Mouse (Mus musculus) forebrain, embryonic 12.5 days (tissue): ENCODE results near the gene Nav3. TPM values are rescaled to one million over a fixed set of nuclear protein-coding genes. Genes with fewer than 3 reads are reported as not detected.
A peak's percentile ranks its signal among the peaks of the same experiment; 100 is the strongest.

Experiments used
- ATAC-seq: fragments of 200-750 bp; cut with Nextera tagmentation; 2 replicates; pipeline ENCODE4 v1.8.0; 2017; ENCODE audit warnings: moderate TSS enrichment; ENCODE audit not compliant: low FRiP score
- H3K27ac ChIP-seq: fragments of 300-500 bp; sonication (generic); 2 replicates; pipeline ENCODE4 v1.5.1; 2016; ENCODE audit warnings: mild to moderate bottlenecking
- H3K27me3 ChIP-seq: fragments of 300-500 bp; sonication (generic); 2 replicates; pipeline ENCODE4 v1.6.1; 2016; ENCODE audit warnings: mild to moderate bottlenecking
- H3K36me3 ChIP-seq: fragments of 300-500 bp; sonication (generic); replicated peaks from 2 replicates; pipeline ENCODE4 v1.6.1; 2016; ENCODE audit warnings: mild to moderate bottlenecking
- H3K4me1 ChIP-seq: fragments of 300-500 bp; sonication (generic); 2 replicates; pipeline ENCODE4 v1.6.1; 2016
- H3K4me2 ChIP-seq: fragments of 300-500 bp; sonication (generic); 2 replicates; pipeline ENCODE4 v1.6.1; 2016; ENCODE audit warnings: mild to moderate bottlenecking, moderate library complexity
- H3K4me3 ChIP-seq: fragments of 300-500 bp; sonication (generic); replicated peaks from 2 replicates; pipeline ENCODE4 v1.5.1; 2016; ENCODE audit warnings: mild to moderate bottlenecking
- H3K9ac ChIP-seq: fragments of 300-500 bp; sonication (generic); 2 replicates; pipeline ENCODE4 v1.6.1; 2016; ENCODE audit warnings: mild to moderate bottlenecking
- H3K9me3 ChIP-seq: fragments of 300-500 bp; sonication (generic); 2 replicates; pipeline ENCODE4 v1.6.1; 2016
- WGBS: fragments of 180-500 bp; shearing (Covaris S2); methylation state at CpG from one replicate; pipeline ENCODE4 v1.1.7; 2016; 5-methylcytosine and 5-hydroxymethylcytosine counted together
- polyA plus RNA-seq: library from polyadenylated mRNA; unstranded; fragments of >200 nt; fragmentation: Nextera tagmentation; extraction: Ambion mirVana; gene quantifications from 2 replicates; pipeline ENCODE4 v1.2.1, GENCODE M21; 2016

Gene Nav3
- polyA plus RNA-seq, 1 experiment from 2014 or later: 10.7 TPM

DNA sequence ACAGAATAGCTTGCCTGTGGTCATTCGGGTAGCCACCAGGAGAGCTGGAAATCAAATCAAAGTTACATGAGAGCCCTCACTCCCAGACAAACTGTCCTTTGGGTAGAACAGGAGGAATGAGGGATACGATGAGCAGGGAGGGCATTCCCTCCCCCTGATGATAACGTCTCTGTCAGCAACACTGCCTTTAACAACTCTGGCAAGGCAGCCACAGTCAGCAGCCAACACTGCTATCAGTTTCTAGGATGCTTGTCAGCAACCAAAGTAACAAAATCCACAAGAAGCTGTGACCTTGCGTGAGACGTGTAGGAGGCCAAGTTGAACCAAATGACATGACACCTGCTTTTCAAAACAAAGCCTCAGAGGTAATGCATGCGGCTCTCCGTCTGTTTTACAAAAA, 103.9 kb downstream of the Nav3 start:
- ATAC-seq: no peak
- no peak overlapping the region for H3K27ac ChIP-seq

DNA sequence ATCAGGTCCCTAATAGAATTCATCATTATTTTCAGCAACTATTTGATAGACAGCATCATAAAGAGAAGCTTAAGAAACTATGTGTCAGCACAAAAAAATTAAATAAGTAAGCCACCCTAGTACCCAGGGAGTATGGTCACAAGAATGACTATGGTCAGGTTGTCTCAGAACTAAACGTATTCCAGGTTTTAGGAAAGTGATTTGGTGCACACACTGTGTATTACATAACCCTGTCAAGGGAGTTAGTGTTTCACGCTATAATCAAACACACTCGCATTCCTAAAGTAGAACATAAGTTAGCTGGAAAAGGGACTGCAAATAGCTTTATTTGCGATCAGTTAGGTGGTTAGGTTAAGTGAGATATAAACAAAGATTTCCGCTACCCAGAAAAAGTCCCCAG, 126.0 kb downstream of the Nav3 start:
- no peaks in the 10 kb centered on the region for H3K27me3 ChIP-seq
- WGBS: 93% methylated on average over 5 of the region's 5 CpGs
- no peak overlapping the region for H3K9ac ChIP-seq
- no peak overlapping the region for H3K4me2 ChIP-seq
- no peaks in the 10 kb centered on the region for H3K36me3 ChIP-seq
- H3K27ac ChIP-seq: no peak overlapping the region
- no peak overlapping the region for H3K4me3 ChIP-seq
- no peak for ATAC-seq
- no peaks in the 10 kb centered on the region for H3K4me1 ChIP-seq
- no peaks in the 10 kb centered on the region for H3K9me3 ChIP-seq

More for the DNA sequence above, 103.9 kb downstream of the Nav3 start:
- Histone ChIP-seq H3K4me3 (no peak overlapping the region), H3K4me1 (no peaks in the 10 kb centered on the region), H3K9ac (no peak overlapping the region), H3K27me3 (no peaks in the 10 kb centered on the region), H3K9me3 (no peaks in the 10 kb centered on the region), H3K36me3 (no peaks in the 10 kb centered on the region), H3K4me2 (no peak overlapping the region)
- WGBS: 84% methylated on average over 7 of the region's 7 CpGs

DNA sequence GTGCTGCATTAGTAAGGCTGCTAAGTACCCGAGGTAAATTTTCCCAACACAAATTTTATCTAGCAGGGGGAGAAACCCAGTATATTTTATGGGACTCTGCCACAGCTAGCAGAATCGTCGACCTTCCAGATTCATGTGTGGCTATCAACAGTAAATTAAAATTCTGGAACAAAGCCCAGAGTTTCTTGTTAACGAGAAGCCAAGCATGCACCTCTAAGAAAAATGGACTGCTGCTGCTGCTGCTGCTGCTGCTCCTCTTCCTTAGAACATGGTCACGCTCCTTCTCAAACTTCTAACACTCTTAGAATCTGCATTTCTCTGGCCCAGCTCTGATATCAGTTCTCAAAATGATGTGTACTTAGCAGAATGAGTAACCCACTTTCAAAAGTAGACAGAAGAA, 126.4 kb downstream of the Nav3 start:
- H3K27ac ChIP-seq: no peak overlapping the region
- H3K4me3 ChIP-seq: no peak overlapping the region
- H3K36me3 ChIP-seq: no peaks in the 10 kb centered on the region
- H3K27me3 ChIP-seq: no peaks in the 10 kb centered on the region
- H3K9me3 ChIP-seq: no peaks in the 10 kb centered on the region
- WGBS: 48% methylated on average over 5 of the region's 5 CpGs
- H3K4me1 ChIP-seq: no peaks in the 10 kb centered on the region
- H3K9ac ChIP-seq: no peak overlapping the region
- no peak for ATAC-seq
- no peak overlapping the region for H3K4me2 ChIP-seq

DNA sequence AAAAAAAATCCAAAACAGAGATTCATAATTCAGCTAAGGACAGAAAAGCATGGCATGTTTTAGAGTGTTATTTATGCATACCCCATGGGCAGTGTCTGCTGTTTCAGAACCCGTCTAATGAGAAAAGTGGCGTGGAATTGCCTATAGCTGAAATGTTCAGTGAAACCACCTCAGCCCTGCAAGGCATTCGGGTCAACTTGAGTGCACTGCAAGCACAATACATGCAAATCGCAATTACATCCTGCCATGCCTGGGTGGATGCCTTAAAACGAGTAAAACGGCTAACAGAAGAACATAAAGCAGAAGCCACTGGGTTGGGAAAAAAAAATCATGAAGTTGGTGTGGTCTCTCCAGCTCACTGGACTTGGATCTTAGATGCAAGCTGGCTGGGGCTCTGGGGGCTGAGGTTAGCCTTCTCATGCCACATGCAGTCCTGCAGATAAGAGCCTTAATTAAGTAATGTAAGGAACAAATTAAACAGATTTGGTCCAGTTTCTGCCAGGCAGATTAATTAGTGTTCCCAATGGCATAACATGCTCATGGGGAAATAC, 133.8 kb downstream of the Nav3 start:
- Histone ChIP-seq H3K9ac (no peak overlapping the region), H3K9me3 (no peaks in the 10 kb centered on the region), H3K4me1 (peaks cover 3% of the 10 kb centered on the region; the same call in 1 of the 2 replicates), H3K27ac (no peak overlapping the region), H3K4me2 (no peak overlapping the region), H3K36me3 (no peaks in the 10 kb centered on the region), H3K27me3 (no peaks in the 10 kb centered on the region), H3K4me3 (no peak overlapping the region)
- no peak for ATAC-seq
- WGBS: 64% methylated on average over 6 of the region's 6 CpGs

DNA sequence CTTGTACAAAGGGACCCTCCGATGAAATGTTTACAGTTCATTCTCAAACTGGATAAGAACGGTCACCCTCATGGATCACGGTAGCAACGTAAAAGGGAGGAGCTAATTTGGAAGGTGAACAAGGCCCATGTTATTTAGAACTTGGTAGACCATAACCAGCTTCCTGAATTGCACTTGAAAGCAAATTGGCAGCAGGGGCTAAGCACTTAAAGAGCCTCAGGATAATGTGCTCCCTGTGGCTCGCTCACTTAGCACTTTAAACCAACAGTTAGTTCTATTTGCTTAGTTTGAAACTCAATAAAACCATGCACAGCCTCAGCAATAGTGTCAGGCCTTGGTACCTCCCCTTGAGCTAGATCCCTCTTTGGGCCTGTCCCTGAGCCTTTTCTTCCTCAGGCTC, 138.7 kb downstream of the Nav3 start:
- Histone ChIP-seq H3K27ac (no peak overlapping the region), H3K27me3 (no peaks in the 10 kb centered on the region), H3K36me3 (no peaks in the 10 kb centered on the region), H3K4me1 (peaks cover 5% of the 10 kb centered on the region; the same call in 1 of the 2 replicates), H3K9ac (no peak overlapping the region), H3K9me3 (no peaks in the 10 kb centered on the region), H3K4me2 (no peak overlapping the region), H3K4me3 (no peak overlapping the region)
- WGBS: 72% methylated on average over 5 of the region's 5 CpGs
- ATAC-seq: no peak

DNA sequence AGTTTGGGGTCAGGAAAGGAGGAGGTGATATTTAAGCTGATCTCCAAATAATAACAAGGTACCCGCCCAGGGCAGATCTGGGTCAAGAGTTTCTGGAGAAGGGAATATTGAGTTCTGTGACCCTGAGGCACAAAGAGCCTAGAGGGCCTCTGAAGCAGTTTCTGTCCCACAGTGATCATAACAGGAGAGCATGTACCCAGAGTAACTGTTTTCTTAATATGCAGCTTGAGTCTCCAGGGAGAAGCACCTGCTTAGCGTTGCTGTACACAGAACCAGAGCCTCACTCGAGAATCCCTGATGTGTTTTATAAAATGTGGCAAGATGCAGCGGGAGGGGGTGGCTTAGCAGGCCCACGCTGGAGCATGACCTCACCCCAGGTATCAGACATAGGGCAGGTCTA, 141.5 kb downstream of the Nav3 start:
- ATAC-seq: no peak
- Histone ChIP-seq H3K4me3 (no peak overlapping the region), H3K9me3 (no peaks in the 10 kb centered on the region), H3K9ac (no peak overlapping the region), H3K4me2 (no peak overlapping the region), H3K4me1 (peaks cover 5% of the 10 kb centered on the region; the same call in 1 of the 2 replicates), H3K36me3 (no peaks in the 10 kb centered on the region), H3K27me3 (no peaks in the 10 kb centered on the region), H3K27ac (no peak overlapping the region)
- WGBS: 68% methylated on average over 5 of the region's 5 CpGs

DNA sequence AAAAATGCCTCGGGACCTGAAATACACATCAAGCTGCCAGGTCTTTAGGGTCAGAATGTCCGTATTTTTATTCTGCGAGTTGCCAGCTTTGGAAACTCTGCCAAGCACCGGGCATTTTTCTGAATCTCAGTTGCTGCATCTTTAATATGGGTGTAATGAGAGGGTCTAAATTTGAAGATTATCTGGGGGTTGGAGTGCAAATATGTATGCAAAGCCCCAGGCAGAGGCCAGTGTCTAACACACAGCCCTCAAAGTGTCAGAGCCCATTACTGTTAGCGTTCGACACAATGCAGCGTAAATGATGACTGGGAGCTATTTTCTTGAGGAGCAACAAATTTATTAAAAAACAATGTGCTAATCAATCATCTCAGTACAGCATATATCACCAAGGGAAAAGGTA, 142.0 kb downstream of the Nav3 start:
- Histone ChIP-seq H3K9me3 (no peaks in the 10 kb centered on the region), H3K27me3 (no peaks in the 10 kb centered on the region), H3K4me3 (no peak overlapping the region), H3K9ac (no peak overlapping the region), H3K4me1 (peaks cover 5% of the 10 kb centered on the region; the same call in 1 of the 2 replicates), H3K4me2 (no peak overlapping the region), H3K36me3 (no peaks in the 10 kb centered on the region), H3K27ac (no peak overlapping the region)
- ATAC-seq: no peak
- WGBS: 87% methylated on average over 7 of the region's 7 CpGs

DNA sequence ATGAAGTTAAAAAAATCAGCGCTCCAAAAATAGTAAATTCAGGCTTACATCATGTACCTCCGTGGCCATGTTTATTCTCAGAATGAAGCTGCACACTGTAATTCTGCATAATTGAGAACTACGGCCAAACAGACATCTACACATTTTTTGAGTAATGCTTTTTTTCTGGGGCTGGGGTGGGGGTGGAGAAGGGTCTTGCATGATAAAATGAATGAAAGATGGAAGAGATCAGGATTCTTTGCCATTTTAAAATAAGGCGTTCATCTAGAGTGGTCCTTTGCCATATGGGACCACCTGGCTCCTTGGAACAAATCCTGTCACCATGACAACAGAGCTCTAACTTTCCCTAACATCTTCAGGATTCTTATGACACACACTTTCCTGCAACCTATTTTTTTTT, 146.5 kb downstream of the Nav3 start:
- no peaks in the 10 kb centered on the region for H3K36me3 ChIP-seq
- 87% methylated on average over 4 of the region's 4 CpGs for WGBS
- ATAC-seq: no peak
- H3K9ac ChIP-seq: no peak overlapping the region
- H3K9me3 ChIP-seq: no peaks in the 10 kb centered on the region
- peaks cover 2% of the 10 kb centered on the region; the same call in 1 of the 2 replicates for H3K4me1 ChIP-seq
- no peak overlapping the region for H3K27ac ChIP-seq
- no peak overlapping the region for H3K4me3 ChIP-seq
- no peak overlapping the region for H3K4me2 ChIP-seq
- H3K27me3 ChIP-seq: no peaks in the 10 kb centered on the region

DNA sequence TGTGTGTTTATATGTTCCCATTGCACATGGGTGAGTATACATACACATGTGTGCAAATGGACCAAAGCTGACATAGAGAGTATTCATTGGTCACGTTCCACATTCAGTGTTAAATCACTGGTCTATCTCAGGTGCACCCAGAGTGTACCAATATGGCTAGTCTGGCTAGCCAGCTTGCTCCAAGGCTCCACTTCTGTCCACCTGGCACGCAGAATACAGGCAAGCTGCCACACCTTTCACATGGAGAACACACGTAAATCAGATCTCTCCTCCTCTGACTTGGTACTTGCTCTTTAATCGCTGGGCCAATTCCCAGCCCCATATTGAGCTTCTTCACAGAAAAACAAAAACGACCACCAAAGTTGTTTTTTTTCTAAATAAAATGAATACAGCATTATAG, 150.4 kb downstream of the Nav3 start:
- no peaks in the 10 kb centered on the region for H3K9me3 ChIP-seq
- no peaks in the 10 kb centered on the region for H3K27me3 ChIP-seq
- no peaks in the 10 kb centered on the region for H3K36me3 ChIP-seq
- H3K4me3 ChIP-seq: no peak overlapping the region
- H3K9ac ChIP-seq: no peak overlapping the region
- WGBS: 89% methylated on average over 5 of the region's 5 CpGs
- H3K4me1 ChIP-seq: no peaks in the 10 kb centered on the region
- H3K4me2 ChIP-seq: no peak overlapping the region
- no peak for ATAC-seq
- no peak overlapping the region for H3K27ac ChIP-seq

DNA sequence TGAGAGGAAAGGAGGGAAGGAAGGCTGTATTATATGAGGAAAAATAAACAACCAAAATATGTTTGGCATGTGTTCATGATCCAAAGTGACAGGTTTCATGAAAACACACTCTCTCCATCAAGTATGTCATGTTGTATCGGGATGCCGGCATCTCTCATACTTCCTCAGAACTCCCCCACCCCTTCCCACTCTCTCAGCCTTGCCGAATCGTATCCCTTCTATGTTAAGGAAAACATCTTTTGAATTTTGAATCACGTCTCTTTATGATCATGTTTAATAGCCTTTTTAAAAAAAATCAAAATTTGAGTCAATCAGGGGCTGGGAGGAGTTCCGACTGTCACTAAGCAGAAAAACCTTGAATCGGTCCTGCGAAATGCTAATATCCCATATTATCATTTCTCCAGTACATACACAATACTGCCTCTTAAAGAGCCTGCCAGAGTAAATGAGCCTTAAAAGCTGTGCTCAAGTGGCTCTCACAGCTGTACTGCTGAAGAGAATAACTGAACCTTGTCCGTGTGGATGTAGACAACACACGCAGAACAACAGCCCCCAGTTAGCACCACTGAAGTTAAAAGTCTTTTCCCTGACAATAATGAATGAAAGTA, 165.9 kb downstream of the Nav3 start:
- peak; percentile 51; the same call in 1 of the 2 replicates for ATAC-seq
- 69% methylated on average over 10 of the region's 10 CpGs for WGBS
- Histone ChIP-seq H3K4me1 (no peaks in the 10 kb centered on the region), H3K4me3 (no peak overlapping the region), H3K27ac (no peak overlapping the region), H3K9me3 (no peaks in the 10 kb centered on the region), H3K36me3 (no peaks in the 10 kb centered on the region), H3K4me2 (no peak overlapping the region), H3K9ac (no peak overlapping the region), H3K27me3 (no peaks in the 10 kb centered on the region)

DNA sequence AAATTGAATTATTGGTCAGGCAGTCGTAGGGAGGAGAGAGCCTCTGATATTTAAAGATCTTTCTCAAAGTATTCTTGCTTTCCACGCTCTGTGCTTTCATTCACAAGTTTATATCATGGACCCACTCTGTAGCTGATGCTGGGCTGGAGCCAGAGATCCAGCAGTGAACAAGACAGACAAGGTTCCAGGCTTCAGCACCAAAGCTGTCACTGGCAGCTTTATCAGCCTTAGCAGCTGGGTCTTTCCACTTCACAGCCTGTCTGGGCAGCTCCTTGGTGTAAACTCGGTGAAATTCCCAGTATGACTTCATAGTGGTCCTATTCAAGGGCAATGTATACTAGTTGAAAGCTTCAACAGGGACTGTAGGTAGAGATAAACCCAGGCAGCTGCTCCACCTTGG, 172.1 kb downstream of the Nav3 start:
- Histone ChIP-seq H3K27me3 (no peaks in the 10 kb centered on the region), H3K9me3 (no peaks in the 10 kb centered on the region), H3K4me3 (no peak overlapping the region), H3K27ac (no peak overlapping the region), H3K36me3 (no peaks in the 10 kb centered on the region), H3K4me1 (no peaks in the 10 kb centered on the region), H3K9ac (no peak overlapping the region), H3K4me2 (no peak overlapping the region)
- 88% methylated on average over 3 of the region's 3 CpGs for WGBS
- 0 out of 2 replicates have a peak, but pooled peaks have one; percentile 33 for ATAC-seq

DNA sequence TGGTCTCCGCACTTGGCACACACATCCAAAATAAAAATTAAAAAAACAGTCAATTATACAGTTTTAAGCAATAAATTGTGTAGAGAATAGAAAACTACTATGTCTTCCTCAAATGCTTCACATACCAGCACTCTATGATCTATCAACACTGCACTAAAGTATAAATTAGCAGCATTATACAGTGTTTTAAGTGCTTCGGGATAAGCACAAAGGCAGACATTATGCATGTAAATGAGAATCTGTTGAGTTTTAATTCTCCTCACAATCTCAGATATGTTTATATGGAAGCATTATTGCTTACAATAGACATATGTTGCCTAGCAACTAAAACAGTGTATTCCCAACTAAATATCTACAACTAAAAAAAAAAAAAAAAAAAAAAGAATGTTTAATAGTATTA, 183.2 kb downstream of the Nav3 start:
- Histone ChIP-seq H3K4me3 (no peak overlapping the region), H3K27ac (no peak overlapping the region), H3K36me3 (no peaks in the 10 kb centered on the region), H3K9ac (no peak overlapping the region), H3K9me3 (no peaks in the 10 kb centered on the region), H3K27me3 (no peaks in the 10 kb centered on the region), H3K4me1 (no peaks in the 10 kb centered on the region), H3K4me2 (no peak overlapping the region)
- WGBS: 74% methylated on average over 2 of the region's 2 CpGs
- ATAC-seq: no peak

DNA sequence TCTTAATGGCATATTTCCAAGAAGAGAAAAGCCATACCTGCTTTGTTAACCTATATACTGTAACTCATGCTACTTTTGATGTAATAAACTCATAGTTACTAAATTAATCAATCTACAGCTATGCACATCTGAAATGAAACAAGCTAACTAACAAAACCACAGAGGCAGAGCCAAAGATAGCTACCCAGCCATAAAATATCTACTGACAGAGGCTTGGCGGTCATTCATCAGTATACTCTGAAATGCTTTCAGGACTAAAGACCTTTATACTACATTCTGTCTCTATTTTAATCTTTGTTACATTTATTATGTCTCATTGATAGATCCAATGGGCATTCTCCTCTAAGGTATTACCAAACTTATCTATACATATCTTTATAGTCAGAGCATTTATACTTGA, 185.4 kb downstream of the Nav3 start:
- H3K9ac ChIP-seq: no peak overlapping the region
- H3K27ac ChIP-seq: no peak overlapping the region
- H3K4me3 ChIP-seq: no peak overlapping the region
- H3K4me2 ChIP-seq: no peak overlapping the region
- H3K4me1 ChIP-seq: no peaks in the 10 kb centered on the region
- no peaks in the 10 kb centered on the region for H3K36me3 ChIP-seq
- 76% methylated on average over 1 of the region's 1 CpGs for WGBS
- no peak for ATAC-seq
- no peaks in the 10 kb centered on the region for H3K27me3 ChIP-seq
- no peaks in the 10 kb centered on the region for H3K9me3 ChIP-seq
